16 mouse cellular contexts compared by ENCODE assay signal in genomic region chr4:62819889-62820288, GRCm38 (mm10).
"Had no signal": no experiment of that assay in that cellular context is flagged by ENCODE, and none has a peak within 500 bp of the region (broad histone marks: within the 10 kb centered on the region; RNA-seq: fewer than 3 reads in every experiment).

No protein-coding gene starts in this region.

- H3K36me3 ChIP-seq: neural tube, embryonic 13.5 days; neural tube, embryonic 15.5 days; stomach, embryonic 15.5 days had no signal

- H3K9me3 ChIP-seq: neural tube, embryonic 13.5 days; neural tube, embryonic 15.5 days; stomach, embryonic 15.5 days had no signal

- H3K27ac ChIP-seq: neural tube, embryonic 13.5 days; neural tube, embryonic 15.5 days; stomach, embryonic 15.5 days; stomach, postnatal 0 days had no signal

- DNase-seq: retina, postnatal 1 day; right cerebral cortex, adult 18-20 months; right cerebral cortex, postnatal 14 days; right cerebral cortex, postnatal 25 days; right cerebral cortex, postnatal 4 days; spleen, adult 18-20 months; thymus, adult 18-20 months; thymus, adult 2 months; thymus, postnatal 14 days; thymus, postnatal 25 days; thymus, postnatal 36 days; thymus, postnatal 4 days had no signal

- H3K27me3 ChIP-seq: neural tube, embryonic 13.5 days; neural tube, embryonic 15.5 days; stomach, embryonic 15.5 days had no signal

- H3K4me1 ChIP-seq: stomach, embryonic 15.5 days had no signal

- H3K4me3 ChIP-seq: neural tube, embryonic 13.5 days; neural tube, embryonic 15.5 days; stomach, embryonic 15.5 days had no signal
